Mouse (Mus musculus) midbrain, embryonic 12.5 days (tissue): ENCODE measurements around the gene Nmt2. TPM values are rescaled to one million over a fixed set of nuclear protein-coding genes. Genes with fewer than 3 reads are reported as not detected.
A peak's percentile ranks its signal among the peaks of the same experiment; 100 is the strongest.

Experiments used
- ATAC-seq: fragments of 200-750 bp; cut with Nextera tagmentation; 2 replicates; pipeline ENCODE4 v1.8.0; 2017; ENCODE audit warnings: low read depth, moderate TSS enrichment, moderate library complexity; ENCODE audit not compliant: low FRiP score
- H3K27ac ChIP-seq: fragments of 300-500 bp; sonication (generic); replicated peaks from 2 replicates; pipeline ENCODE4 v1.5.1; 2016; ENCODE audit warnings: mild to moderate bottlenecking
- H3K27me3 ChIP-seq: fragments of 300-500 bp; sonication (generic); 2 replicates; pipeline ENCODE4 v1.6.1; 2016; ENCODE audit warnings: mild to moderate bottlenecking
- H3K36me3 ChIP-seq: fragments of 300-500 bp; sonication (generic); 2 replicates; pipeline ENCODE4 v1.6.1; 2016
- H3K4me1 ChIP-seq: fragments of 300-500 bp; sonication (generic); 2 replicates; pipeline ENCODE4 v1.6.1; 2016
- H3K4me2 ChIP-seq: fragments of 300-500 bp; sonication (generic); replicated peaks from 2 replicates; pipeline ENCODE4 v1.6.1; 2016; ENCODE audit warnings: mild to moderate bottlenecking, moderate library complexity
- H3K4me3 ChIP-seq: fragments of 300-500 bp; sonication (generic); 2 replicates; pipeline ENCODE4 v1.5.1; 2016; ENCODE audit warnings: mild to moderate bottlenecking
- H3K9ac ChIP-seq: fragments of 300-500 bp; sonication (generic); replicated peaks from 2 replicates; pipeline ENCODE4 v1.6.1; 2016; ENCODE audit warnings: mild to moderate bottlenecking, moderate library complexity
- H3K9me3 ChIP-seq: fragments of 300-500 bp; sonication (generic); 2 replicates; pipeline ENCODE4 v1.6.1; 2016; ENCODE audit warnings: mild to moderate bottlenecking
- WGBS: fragments of 180-500 bp; shearing (Covaris S2); methylation state at CpG from one replicate; pipeline ENCODE4 v1.1.7; 2016; 5-methylcytosine and 5-hydroxymethylcytosine counted together
- polyA plus RNA-seq: library from polyadenylated mRNA; unstranded; fragments of >200 nt; fragmentation: Nextera tagmentation; extraction: Ambion mirVana; gene quantifications from 2 replicates; pipeline ENCODE4 v1.2.1, GENCODE M21; 2016

The Nmt2 gene
- polyA plus RNA-seq, 1 experiment from 2014 or later: 67.1 TPM

DNA sequence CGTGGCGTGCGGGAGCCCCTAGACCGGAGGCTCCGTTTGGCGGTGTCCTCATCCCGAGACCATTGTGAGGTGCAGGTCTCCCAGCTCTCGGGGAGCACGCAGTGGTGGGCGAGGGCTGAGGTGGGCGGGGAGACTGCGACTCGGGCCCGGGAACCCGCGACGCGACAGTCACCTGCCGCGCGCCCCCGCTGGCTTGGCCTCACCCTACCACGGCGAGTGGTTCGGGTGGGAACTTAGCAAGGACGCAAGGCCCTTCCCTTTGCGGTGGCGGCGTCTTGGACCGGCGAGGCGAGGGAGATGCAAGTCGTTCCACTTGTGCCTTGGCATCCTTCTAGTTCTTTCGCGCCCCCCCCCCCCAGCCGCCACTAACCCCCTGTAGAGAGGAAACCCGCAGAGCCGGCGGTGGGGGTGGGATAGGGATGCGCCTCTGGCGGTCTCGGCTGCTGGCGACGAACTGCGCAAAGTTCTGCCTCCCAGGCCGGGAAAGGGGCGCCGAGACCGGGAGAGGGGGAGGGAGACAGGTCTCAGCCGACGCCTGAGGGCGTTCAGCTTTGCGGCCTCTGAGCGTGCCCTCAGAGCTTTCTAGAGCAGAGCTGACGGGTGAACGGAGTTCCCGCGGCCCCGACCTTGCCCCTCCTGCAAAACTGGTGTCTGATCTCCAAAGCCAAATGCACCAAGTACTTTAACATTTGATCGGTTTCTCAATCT, 615 bp downstream of the Nmt2 start:
- H3K4me2 ChIP-seq: peak overlapping the region; percentile 84
- peak overlapping the region; percentile 91 for H3K27ac ChIP-seq
- peaks cover 15% of the 10 kb centered on the region for H3K4me1 ChIP-seq
- H3K9me3 ChIP-seq: no peaks in the 10 kb centered on the region
- H3K4me3 ChIP-seq: peak overlapping the region; percentile 70
- ATAC-seq: peak; percentile 7; the same call in 1 of the 2 replicates
- under 1% methylated on average over 59 of the region's 60 CpGs for WGBS
- H3K27me3 ChIP-seq: no peaks in the 10 kb centered on the region
- peak overlapping the region; percentile 77 for H3K9ac ChIP-seq
- H3K36me3 ChIP-seq: no peaks in the 10 kb centered on the region

DNA sequence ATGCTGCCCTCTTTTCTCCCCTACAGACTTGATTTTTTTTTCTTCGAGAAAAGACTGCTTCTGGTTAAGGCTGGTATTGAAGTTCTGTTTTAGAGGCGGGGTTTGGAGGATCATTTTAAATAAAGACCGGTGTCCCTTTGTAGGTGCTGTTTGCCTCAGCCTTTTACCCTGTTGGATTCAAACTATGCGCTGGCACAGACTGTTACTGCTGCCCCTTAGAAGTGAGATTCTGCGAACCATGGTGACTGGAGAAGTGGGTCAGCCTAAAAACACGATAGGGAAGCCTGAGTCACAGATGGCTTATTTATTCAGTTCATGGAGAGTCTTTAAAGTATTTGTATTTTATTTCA, 1.1 kb downstream of the Nmt2 start:
- H3K27me3 ChIP-seq: no peaks in the 10 kb centered on the region
- peak overlapping the region; percentile 77 for H3K9ac ChIP-seq
- H3K27ac ChIP-seq: peak overlapping the region; percentile 91; the same call in 1 of the 2 replicates
- peak overlapping the region; percentile 70 for H3K4me3 ChIP-seq
- WGBS: under 1% methylated on average over 6 of the region's 6 CpGs
- peaks cover 15% of the 10 kb centered on the region for H3K4me1 ChIP-seq
- H3K36me3 ChIP-seq: no peaks in the 10 kb centered on the region
- no peaks in the 10 kb centered on the region for H3K9me3 ChIP-seq
- ATAC-seq: no peak
- H3K4me2 ChIP-seq: peak overlapping the region; percentile 84

DNA sequence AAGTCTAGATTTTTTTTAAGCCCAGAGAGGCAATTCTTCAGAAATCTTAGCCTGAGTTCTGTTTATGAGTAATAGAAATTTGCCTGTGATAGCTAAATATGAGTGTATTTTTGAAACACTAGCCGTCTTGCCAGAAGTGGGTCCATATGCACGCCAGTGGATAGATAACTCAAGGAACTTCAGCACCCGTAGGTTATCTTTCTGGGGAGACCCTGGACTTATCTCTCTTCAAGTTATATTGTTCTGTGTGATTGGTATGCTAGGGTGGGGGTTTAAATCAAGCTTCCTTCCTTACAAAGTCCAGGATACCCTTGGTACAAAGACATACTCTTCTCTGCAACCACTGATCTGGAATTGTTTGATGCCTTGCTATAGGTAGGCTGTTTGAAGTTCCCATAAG, 1.7 kb downstream of the Nmt2 start:
- Histone ChIP-seq H3K9me3 (no peaks in the 10 kb centered on the region), H3K4me3 (peak overlapping the region; percentile 70; the same call in 1 of the 2 replicates), H3K27me3 (no peaks in the 10 kb centered on the region), H3K27ac (no peak overlapping the region), H3K9ac (peak overlapping the region; percentile 77; the same call in 1 of the 2 replicates), H3K36me3 (no peaks in the 10 kb centered on the region), H3K4me1 (peaks cover 15% of the 10 kb centered on the region), H3K4me2 (peak overlapping the region; percentile 84)
- WGBS: 81% methylated on average over 3 of the region's 3 CpGs
- ATAC-seq: no peak

DNA sequence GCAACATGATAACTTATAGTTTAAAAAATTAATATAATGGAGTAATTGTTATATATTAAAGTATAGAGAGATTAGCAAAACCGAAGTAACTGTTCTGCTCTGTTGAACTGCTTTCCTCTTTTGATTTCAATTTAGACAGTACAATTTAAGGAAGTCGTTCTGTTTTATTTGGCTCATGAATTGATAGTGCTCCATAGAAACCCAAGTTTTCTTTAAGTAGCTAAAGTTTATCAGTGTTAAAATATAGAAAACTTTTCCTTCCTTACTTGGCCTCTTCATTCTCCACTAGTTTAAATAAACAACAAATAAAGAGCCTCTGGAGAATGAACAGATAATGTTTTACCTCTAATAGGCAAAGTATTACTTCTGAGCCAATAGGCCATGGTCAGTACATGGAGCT, 2.2 kb downstream of the Nmt2 start:
- Histone ChIP-seq H3K4me2 (no peak overlapping the region), H3K27ac (no peak overlapping the region), H3K9ac (no peak overlapping the region), H3K9me3 (no peaks in the 10 kb centered on the region), H3K36me3 (no peaks in the 10 kb centered on the region), H3K27me3 (no peaks in the 10 kb centered on the region), H3K4me3 (no peak overlapping the region), H3K4me1 (peaks cover 15% of the 10 kb centered on the region)
- no peak for ATAC-seq
- WGBS: 90% methylated on average over 2 of the region's 2 CpGs

DNA sequence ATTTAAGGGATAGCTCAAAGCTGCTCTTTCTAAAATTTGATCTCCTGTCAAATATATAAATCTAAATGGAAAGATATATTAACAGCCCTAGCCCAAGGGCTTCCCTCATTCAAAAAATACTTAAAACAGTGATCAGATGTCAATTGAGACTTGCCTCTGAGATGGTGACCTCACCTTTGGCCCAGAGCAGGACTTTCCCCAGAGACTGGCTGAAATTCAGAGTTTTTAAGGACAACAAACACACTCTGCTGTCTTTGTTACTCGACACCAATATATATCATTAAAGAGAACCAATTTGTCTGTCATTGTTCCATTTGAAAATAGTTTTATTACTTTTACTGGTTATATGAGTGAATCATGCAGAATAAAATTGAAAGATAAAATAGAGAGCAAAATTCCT, 5.6 kb downstream of the Nmt2 start:
- Histone ChIP-seq H3K9me3 (no peaks in the 10 kb centered on the region), H3K36me3 (no peaks in the 10 kb centered on the region)
- no peak for ATAC-seq

DNA sequence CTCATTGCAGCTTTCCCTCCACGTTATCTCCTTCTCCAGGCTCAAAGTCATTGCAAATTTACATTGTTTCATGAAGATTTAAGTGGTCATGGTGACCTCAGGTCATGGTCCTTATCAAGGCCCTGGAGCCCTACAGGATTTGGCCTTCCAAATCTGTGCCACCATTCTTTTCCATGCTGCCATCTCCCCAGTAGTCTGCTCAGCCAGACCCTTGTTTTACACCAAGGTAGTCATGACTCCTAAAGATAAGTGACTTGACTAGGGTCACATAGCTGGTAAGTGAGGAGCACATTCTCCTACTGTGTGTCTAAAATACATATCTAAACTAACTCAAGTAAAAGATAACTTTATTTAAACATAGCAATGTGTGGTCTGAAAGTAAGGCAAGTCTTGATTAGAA, 8.2 kb downstream of the Nmt2 start:
- no peak for ATAC-seq
- Histone ChIP-seq H3K9me3 (no peaks in the 10 kb centered on the region), H3K36me3 (no peaks in the 10 kb centered on the region), H3K27ac (no peak overlapping the region), H3K27me3 (no peaks in the 10 kb centered on the region), H3K4me1 (no peaks in the 10 kb centered on the region), H3K9ac (no peak overlapping the region), H3K4me2 (no peak overlapping the region), H3K4me3 (no peak overlapping the region)
- 89% methylated on average over 1 of the region's 1 CpGs for WGBS

More for the DNA sequence above, 5.6 kb downstream of the Nmt2 start:
- no peak overlapping the region for H3K27ac ChIP-seq
- no peaks in the 10 kb centered on the region for H3K27me3 ChIP-seq
- peaks cover 9% of the 10 kb centered on the region for H3K4me1 ChIP-seq
- no peak overlapping the region for H3K4me3 ChIP-seq
- H3K4me2 ChIP-seq: no peak overlapping the region
- 95% methylated on average over 1 of the region's 1 CpGs for WGBS
- no peak overlapping the region for H3K9ac ChIP-seq

DNA sequence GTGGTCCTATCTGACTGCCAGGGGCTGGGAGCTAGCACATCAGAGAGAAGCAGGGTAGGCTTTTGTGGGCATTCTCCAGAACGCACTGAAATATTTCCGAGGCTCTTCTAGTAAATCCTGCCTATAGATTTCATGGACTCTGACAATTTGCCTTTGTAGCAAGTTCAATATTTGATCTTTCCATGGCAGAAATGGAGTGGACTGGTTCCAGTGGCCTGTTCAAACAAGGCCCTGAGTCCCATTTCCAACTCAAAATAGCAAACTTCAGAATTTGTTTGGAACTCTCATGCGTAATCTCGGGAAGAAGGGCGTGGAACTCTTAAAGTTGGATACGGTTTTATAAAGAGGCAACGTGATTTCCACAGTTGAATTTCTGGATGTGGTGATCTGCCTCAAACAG, 11.8 kb downstream of the Nmt2 start:
- Histone ChIP-seq H3K4me1 (no peaks in the 10 kb centered on the region), H3K27ac (no peak overlapping the region), H3K4me3 (no peak overlapping the region), H3K27me3 (no peaks in the 10 kb centered on the region), H3K9ac (no peak overlapping the region), H3K4me2 (no peak overlapping the region), H3K36me3 (no peaks in the 10 kb centered on the region), H3K9me3 (no peaks in the 10 kb centered on the region)
- no peak for ATAC-seq
- WGBS: 88% methylated on average over 7 of the region's 7 CpGs

DNA sequence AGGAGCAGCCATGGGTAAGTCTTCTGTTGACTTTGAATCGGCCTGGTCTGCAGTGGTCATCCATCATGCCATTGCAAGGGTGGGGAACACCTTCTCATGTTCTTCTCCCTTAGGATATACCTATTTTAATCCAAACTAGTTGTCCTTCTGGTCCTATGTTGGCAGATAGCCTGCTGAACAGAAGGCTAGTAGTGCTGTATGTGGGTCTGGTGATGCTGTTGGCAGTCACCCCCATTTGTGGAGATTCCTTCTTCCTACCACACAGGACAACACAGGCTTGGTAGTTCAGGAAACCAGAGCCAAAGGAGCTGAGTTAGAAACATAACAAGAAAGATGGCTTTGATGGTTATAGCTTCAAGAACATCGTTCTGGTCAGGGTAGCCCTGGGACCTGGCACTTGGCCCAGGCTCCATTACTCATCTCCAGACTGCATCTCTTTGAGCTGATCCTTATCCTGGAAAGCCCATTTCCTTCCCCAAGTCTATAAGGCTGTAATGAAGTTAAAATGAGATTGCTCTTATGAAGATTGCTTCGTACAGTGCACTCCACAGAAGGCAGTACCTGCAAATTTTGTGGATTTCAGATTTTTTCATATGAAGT, 21.5 kb downstream of the Nmt2 start:
- WGBS: 92% methylated on average over 3 of the region's 3 CpGs
- no peak overlapping the region for H3K9ac ChIP-seq
- no peak for ATAC-seq

DNA sequence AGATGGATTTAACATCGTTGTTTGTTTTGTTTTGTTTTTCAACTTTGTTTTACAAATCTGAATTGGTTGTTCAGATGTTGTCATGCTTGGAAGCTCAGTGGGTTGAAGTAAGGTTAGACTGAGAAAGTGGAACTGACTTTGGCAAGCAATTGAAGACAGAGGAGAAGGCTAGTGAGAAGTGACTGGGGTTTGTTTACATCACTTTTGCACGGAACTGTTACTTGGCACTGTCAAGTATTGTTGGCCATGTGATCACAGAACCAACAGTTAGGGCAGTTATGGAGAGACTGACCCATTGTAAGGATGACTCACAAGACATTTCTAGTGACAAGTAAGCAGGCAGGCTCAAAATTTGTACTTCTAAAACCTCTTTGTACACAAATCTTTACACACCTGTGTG, 39.1 kb downstream of the Nmt2 start:
- Histone ChIP-seq H3K9me3 (no peaks in the 10 kb centered on the region), H3K27ac (no peak overlapping the region), H3K9ac (no peak overlapping the region), H3K4me2 (no peak overlapping the region), H3K27me3 (no peaks in the 10 kb centered on the region), H3K36me3 (peaks cover 66% of the 10 kb centered on the region), H3K4me3 (no peak overlapping the region), H3K4me1 (no peaks in the 10 kb centered on the region)
- no peak for ATAC-seq
- WGBS: 93% methylated on average over 2 of the region's 2 CpGs

More for the DNA sequence above, 21.5 kb downstream of the Nmt2 start:
- H3K4me3 ChIP-seq: no peak overlapping the region
- H3K4me2 ChIP-seq: no peak overlapping the region
- H3K27ac ChIP-seq: no peak overlapping the region
- H3K9me3 ChIP-seq: no peaks in the 10 kb centered on the region
- H3K27me3 ChIP-seq: no peaks in the 10 kb centered on the region
- H3K36me3 ChIP-seq: peaks cover 22% of the 10 kb centered on the region
- H3K4me1 ChIP-seq: no peaks in the 10 kb centered on the region

DNA sequence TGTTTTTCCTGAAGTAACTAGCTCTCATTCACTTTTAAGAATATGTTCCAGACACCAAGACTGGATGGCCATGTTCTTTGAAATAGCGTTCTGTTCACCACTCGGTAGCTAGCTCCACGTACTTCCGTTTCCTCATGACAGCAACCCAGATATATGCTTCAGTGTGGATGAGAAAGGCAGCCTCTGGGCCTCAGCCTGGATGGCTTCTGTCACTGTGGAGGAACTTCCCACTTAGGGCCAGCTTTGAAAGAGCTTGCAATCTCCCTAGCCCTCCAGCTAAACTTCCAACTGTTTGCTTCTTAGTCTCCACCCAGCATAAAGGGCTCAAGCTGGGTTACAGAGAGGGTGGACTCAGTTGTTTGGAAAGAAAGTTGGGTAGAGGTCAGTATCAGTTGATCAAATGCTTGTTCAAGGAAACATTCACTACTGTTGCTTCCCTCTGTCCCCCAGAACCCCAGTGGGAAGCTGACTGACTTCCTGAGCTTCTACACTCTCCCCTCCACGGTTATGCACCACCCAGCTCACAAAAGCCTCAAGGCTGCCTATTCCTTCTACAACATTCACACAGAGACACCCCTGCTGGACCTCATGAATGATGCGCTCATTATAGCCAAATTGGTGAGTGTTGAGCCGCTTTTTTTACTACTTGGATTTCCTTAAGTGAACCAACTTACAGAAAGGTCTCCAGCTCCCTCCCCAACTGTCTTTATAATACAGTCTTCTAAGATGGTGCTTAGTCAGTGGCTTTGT, 40.5 kb downstream of the Nmt2 start:
- no peak overlapping the region for H3K4me3 ChIP-seq
- H3K9ac ChIP-seq: no peak overlapping the region
- whole genome bisulfite sequencing: 96% methylated on average over 7 of the region's 7 CpGs
- H3K36me3 ChIP-seq: peaks cover 69% of the 10 kb centered on the region
- no peak overlapping the region for H3K27ac ChIP-seq
- H3K27me3 ChIP-seq: no peaks in the 10 kb centered on the region
- H3K9me3 ChIP-seq: no peaks in the 10 kb centered on the region
- H3K4me1 ChIP-seq: no peaks in the 10 kb centered on the region
- ATAC-seq: no peak
- H3K4me2 ChIP-seq: no peak overlapping the region

DNA sequence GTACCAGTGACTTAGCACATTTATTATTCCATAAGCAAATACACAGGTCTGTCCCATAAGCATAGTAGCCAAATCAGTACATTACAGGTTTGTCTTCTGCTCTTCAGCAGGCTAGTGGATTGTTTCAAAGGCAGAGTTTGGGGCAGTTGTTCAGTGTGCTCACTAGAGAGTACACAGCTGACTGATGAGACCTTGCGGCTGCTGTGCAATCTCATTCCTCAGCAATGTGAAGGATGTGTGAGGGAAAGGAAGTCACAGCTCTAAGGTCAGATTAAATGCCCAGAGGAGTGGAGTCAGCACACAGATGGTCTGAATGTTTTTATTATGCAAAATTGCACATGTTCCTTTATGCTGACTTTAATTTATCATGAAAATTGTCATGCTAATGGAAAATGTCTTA, 42.5 kb downstream of the Nmt2 start:
- H3K4me1 ChIP-seq: peaks cover 9% of the 10 kb centered on the region
- no peaks in the 10 kb centered on the region for H3K9me3 ChIP-seq
- H3K9ac ChIP-seq: no peak overlapping the region
- H3K27me3 ChIP-seq: no peaks in the 10 kb centered on the region
- 86% methylated on average over 1 of the region's 1 CpGs for WGBS
- H3K4me2 ChIP-seq: no peak overlapping the region
- H3K27ac ChIP-seq: no peak overlapping the region
- peaks cover 63% of the 10 kb centered on the region for H3K36me3 ChIP-seq
- ATAC-seq: no peak
- no peak overlapping the region for H3K4me3 ChIP-seq

DNA sequence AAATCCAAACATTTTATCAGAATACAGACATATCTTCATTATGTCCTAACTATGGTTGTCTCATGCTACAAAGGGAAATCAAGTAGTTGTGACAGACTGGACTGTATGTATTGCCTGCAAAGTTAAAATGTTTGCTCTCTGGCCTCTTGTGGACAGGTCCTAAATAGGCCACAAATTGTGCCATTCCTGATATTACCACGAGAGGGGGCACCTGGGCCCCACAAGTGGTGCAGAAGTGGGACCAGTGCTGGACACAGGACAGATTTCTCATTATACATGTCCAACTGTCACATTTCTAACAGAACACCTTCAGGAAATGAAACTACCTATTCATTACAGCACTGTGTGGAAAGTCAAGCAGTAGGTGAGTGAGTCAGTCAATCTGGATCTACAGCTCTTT, 43.3 kb downstream of the Nmt2 start:
- 50% methylated on average over 1 of the region's 1 CpGs for WGBS
- peaks cover 60% of the 10 kb centered on the region for H3K36me3 ChIP-seq

More for the DNA sequence above, 43.3 kb downstream of the Nmt2 start:
- H3K9me3 ChIP-seq: no peaks in the 10 kb centered on the region
- no peaks in the 10 kb centered on the region for H3K27me3 ChIP-seq
- H3K4me1 ChIP-seq: peaks cover 12% of the 10 kb centered on the region
- no peak overlapping the region for H3K4me2 ChIP-seq
- no peak overlapping the region for H3K27ac ChIP-seq
- no peak for ATAC-seq
- H3K4me3 ChIP-seq: no peak overlapping the region
- H3K9ac ChIP-seq: no peak overlapping the region
